Mouse (Mus musculus): ENCODE data around the gene Gm20518. TPM values are rescaled to one million over a fixed set of nuclear protein-coding genes. Genes with fewer than 3 reads are reported as not detected.

Gm20518 gene
- total and polyA plus RNA-seq, 3 experiments = 0.35 to 0.53 TPM; not detected in 1

GRCm38 (mm10) chr16:17858592-17858991, 32.9 kb downstream of the Gm20518 start:
- DNase-seq (ENCODE audit: low read depth, low spot score) = peak; percentile 55
- no peak overlapping the region for H3K9ac ChIP-seq (ENCODE audit: control insufficient read depth, low read depth, low read length, poor library complexity, severe bottlenecking)
- H3K79me2 ChIP-seq (ENCODE audit: control insufficient read depth, insufficient read depth, low read length, poor library complexity) = no peaks in the 10 kb centered on the region
- no peak overlapping the region for H3K4me3 ChIP-seq (ENCODE audit: control insufficient read depth in 1 of 2, insufficient read depth in 1 of 2, low read depth in 2 of 2, low read length in 2 of 2)
- peaks cover 0 to 20% of the 10 kb centered on the region in 2 experiments; a peak in 2 of 4 replicates for H3K36me3 ChIP-seq (ENCODE audit: control insufficient read depth in 1 of 2, insufficient read depth in 2 of 2, low read length in 2 of 2)
- TF ChIP-seq SMC3 (IDR thresholded peaks at IDR 0.05; ENCODE audit: low read depth, low read length) (peak; percentile 66), ZNF384 (IDR thresholded peaks at IDR 0.05; ENCODE audit: low read depth, low read length) (no peak), ZC3H11A (IDR thresholded peaks at IDR 0.05; ENCODE audit: low read depth, low read length) (peak; percentile 45; the same call in 1 of the 2 replicates), KAT2A (conservative IDR thresholded peaks at IDR 0.05; ENCODE audit: low read depth, low read length) (no peak), MXI1 (IDR thresholded peaks at IDR 0.05; ENCODE audit: low read depth, low read length) (no peak), MYC (IDR thresholded peaks at IDR 0.05; ENCODE audit: low read depth, low read length) (0 out of 2 replicates have a peak, but pooled peaks have one; percentile 51), RAD21 (IDR thresholded peaks at IDR 0.05; ENCODE audit: low read depth, low read length) (peak; percentile 73), CTCF (IDR thresholded peaks at IDR 0.05 in 2 of 3, conservative IDR thresholded peaks at IDR 0.05 in 1 of 3; ENCODE audit: control insufficient read depth in 1 of 3, insufficient read depth in 1 of 3, low read depth in 2 of 3, low read length in 3 of 3, poor library complexity in 1 of 3, severe bottlenecking in 1 of 3) (peak; percentile 73 to 76 (median 73))
- H3K27ac ChIP-seq (ENCODE audit: control insufficient read depth, low read depth, low read length) = no peak overlapping the region
- H3K27me3 ChIP-seq (ENCODE audit: control insufficient read depth in 1 of 2, insufficient read depth in 2 of 2, low read length in 2 of 2) = no peaks in the 10 kb centered on the region
- H3K9me3 ChIP-seq (replicated peaks; ENCODE audit: insufficient read depth, low read length) = no peaks in the 10 kb centered on the region
- H3K4me1 ChIP-seq (ENCODE audit: control insufficient read depth in 1 of 2, insufficient read depth in 2 of 2, low read length in 2 of 2) = no peaks in the 10 kb centered on the region

- H3K4me1 ChIP-seq (ENCODE audit: control insufficient read depth in 1 of 2, insufficient read depth in 2 of 2, low read length in 2 of 2) = no peaks in the 10 kb centered on the region
- no peaks in the 10 kb centered on the region for H3K9me3 ChIP-seq (replicated peaks; ENCODE audit: insufficient read depth, low read length)
- DNase-seq (ENCODE audit: low read depth, low spot score) = no peak
- no peak overlapping the region for H3K4me3 ChIP-seq (ENCODE audit: control insufficient read depth in 1 of 2, insufficient read depth in 1 of 2, low read depth in 2 of 2, low read length in 2 of 2)
- H3K27ac ChIP-seq (ENCODE audit: control insufficient read depth, low read depth, low read length) = no peak overlapping the region
- no peak for TF ChIP-seq EP300 (IDR thresholded peaks at IDR 0.05; ENCODE audit: low read depth in 1 of 2, low read length in 2 of 2)
- TF ChIP-seq CHD1 (IDR thresholded peaks at IDR 0.05; ENCODE audit: low read depth, low read length) = no peak
- no peak for TF ChIP-seq SMC3 (IDR thresholded peaks at IDR 0.05; ENCODE audit: low read depth, low read length)
- TF ChIP-seq TBP (IDR thresholded peaks at IDR 0.05; ENCODE audit: low read depth, low read length) = no peak
- no peak for TF ChIP-seq MXI1 (IDR thresholded peaks at IDR 0.05; ENCODE audit: low read depth, low read length)
- TF ChIP-seq POLR2AphosphoS2 (IDR thresholded peaks at IDR 0.05; ENCODE audit: low read length) = no peak
- TF ChIP-seq ZNF384 (IDR thresholded peaks at IDR 0.05; ENCODE audit: low read depth, low read length) = no peak
- no peak for TF ChIP-seq USF2 (IDR thresholded peaks at IDR 0.05; ENCODE audit: borderline replicate concordance in 1 of 2, insufficient read depth in 1 of 2, low read depth in 1 of 2, low read length in 2 of 2)
- no peak for TF ChIP-seq GABPA (IDR thresholded peaks at IDR 0.05; ENCODE audit: low read depth, low read length)
- TF ChIP-seq MYB (IDR thresholded peaks at IDR 0.05; ENCODE audit: low read depth, low read length) = no peak
- no peak for TF ChIP-seq TCF12 (IDR thresholded peaks at IDR 0.05; ENCODE audit: low read depth, low read length)
- no peak for TF ChIP-seq UBTF (IDR thresholded peaks at IDR 0.05; ENCODE audit: borderline replicate concordance, insufficient read depth, low read depth, low read length)
- no peak for TF ChIP-seq RCOR1 (IDR thresholded peaks at IDR 0.05; ENCODE audit: low read depth, low read length)
- no peak for TF ChIP-seq RAD21 (IDR thresholded peaks at IDR 0.05; ENCODE audit: low read depth, low read length)
- TF ChIP-seq CHD2 (IDR thresholded peaks at IDR 0.05; ENCODE audit: low read length) = no peak
- H3K9ac ChIP-seq (ENCODE audit: control insufficient read depth, low read depth, low read length, poor library complexity, severe bottlenecking) = no peak overlapping the region
- peaks cover 0 to 18% of the 10 kb centered on the region in 2 experiments; a peak in 2 of 4 replicates for H3K36me3 ChIP-seq (ENCODE audit: control insufficient read depth in 1 of 2, insufficient read depth in 2 of 2, low read length in 2 of 2)
- H3K27me3 ChIP-seq (ENCODE audit: control insufficient read depth in 1 of 2, insufficient read depth in 2 of 2, low read length in 2 of 2) = no peaks in the 10 kb centered on the region
- H3K79me2 ChIP-seq (ENCODE audit: control insufficient read depth, insufficient read depth, low read length, poor library complexity) = no peaks in the 10 kb centered on the region
These were observed 34.3 kb downstream of the Gm20518 start for GRCm38 (mm10) chr16:17857157-17857556.

Measured in MEL (cell line).